Mouse (Mus musculus): ENCODE results near the gene Pafah2. TPM values are rescaled to one million over a fixed set of nuclear protein-coding genes. Genes with fewer than 3 reads are reported as not detected.

Gene Pafah2
- total RNA-seq, 2 experiments from 2014 or later: 2.5 to 2.6 TPM

DNA sequence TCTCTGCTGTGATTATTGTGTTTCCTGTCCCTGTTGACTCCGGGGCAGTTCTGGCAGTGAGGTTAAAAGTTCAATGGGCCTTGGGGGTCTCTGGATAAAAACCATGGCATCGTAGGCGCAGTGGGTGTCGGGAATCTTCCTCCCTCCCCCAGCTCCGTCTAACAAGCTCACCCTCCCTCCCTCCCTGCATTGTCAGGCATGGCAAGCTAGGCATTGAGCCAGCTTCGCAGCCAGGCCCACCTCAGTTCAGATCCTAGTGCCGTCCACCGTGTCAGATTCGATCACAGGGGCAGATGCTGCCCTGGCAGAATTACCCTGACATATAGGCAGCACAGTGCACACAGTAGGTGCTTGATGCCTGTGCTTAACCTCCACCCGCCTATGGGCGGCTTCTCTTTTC lies 25.9 kb downstream of the Pafah2 start:
- no peak for DNase-seq (ENCODE audit: low spot score)

- DNase-seq (ENCODE audit: low spot score): no peak
Observed at GRCm38 (mm10) chr4:134423949-134424348, 27.8 kb downstream of the Pafah2 start.

GRCm38 (mm10) chr4:134425088-134425487 lies 29.0 kb downstream of the Pafah2 start:
- DNase-seq (ENCODE audit: low spot score): no peak

DNA sequence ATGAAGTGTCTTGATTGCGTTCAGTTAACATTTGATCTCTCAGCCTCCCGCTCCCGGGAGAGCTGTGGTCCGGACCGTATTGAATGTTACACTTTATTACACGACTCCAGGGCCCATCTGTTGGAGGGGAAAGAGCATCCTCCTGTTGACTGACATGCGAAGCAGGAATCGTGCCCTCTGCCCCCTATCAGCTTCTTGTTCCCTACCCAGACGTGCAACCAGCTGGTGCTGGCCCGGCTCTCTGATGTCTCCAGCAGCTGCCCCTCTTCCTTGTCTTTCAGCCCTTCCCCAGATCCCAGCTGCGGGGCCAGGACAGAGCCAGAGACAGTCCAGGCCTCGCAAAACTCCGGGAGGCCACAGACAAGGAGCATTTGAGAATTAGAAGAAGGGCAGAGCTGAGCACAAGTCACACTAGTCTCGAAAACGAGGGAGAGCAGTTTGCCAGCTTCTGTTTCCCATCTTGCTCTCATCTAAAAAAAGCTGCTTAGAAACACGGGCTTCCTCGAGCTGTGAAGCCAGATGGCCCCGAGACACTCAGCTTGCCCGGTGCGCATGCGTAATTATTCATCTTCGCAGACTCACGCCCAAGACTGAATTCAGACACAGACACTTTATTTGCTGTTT lies 34.4 kb downstream of the Pafah2 start:
- DNase-seq (ENCODE audit: low spot score): peak; percentile 13

DNA sequence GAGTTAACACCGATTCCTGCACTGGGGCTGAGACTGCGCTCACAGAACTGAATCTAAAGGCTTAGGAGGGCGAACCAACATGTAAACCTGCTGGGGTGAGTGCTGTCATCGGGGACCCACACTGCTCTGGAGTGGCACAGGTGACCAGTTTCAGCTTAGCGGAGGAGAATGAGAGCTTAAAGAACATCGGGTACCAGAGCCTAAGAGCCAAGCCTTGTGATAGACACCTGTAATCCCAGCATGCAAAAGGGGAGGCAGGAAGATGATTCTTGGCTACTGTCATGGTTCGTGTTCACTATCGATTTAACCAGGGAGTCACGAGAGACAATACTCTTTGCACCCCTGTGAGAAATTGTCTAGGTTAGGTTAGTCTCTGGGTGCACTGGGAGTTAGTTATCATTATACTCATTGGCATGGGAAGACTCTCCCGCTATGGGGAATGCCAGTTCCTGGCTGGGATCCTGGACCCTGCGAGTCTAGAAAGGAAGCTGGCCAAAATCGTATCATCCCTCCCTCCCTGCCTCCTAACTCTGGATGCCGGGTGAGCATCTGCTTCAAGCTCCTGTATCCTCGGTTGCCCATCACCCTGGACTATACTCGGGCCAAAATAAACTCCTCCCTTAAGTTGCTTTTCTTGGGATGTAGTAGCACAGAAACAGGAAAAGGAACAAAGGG lies 36.7 kb downstream of the Pafah2 start:
- DNase-seq (ENCODE audit: low spot score): no peak

DNA sequence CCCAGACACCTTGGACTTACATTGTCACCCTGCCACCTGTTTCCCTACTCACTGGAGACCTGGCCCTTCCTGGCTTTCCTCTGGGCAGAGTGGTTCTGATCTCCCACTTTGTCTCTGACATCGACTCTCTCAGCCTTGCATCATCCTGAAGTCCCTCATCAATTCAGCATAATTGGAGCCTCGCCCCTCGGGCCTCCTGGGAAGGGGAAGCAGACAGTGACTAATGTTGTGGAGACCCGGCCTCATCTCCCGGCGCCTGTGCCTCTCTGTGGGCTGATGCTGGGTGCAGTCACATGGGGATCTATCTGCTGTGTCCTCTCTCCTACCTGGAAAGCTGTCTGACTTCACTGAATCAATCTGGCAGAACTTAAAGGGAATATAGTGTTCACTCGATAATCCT lies 40.1 kb downstream of the Pafah2 start:
- DNase-seq (ENCODE audit: low spot score): no peak

DNA sequence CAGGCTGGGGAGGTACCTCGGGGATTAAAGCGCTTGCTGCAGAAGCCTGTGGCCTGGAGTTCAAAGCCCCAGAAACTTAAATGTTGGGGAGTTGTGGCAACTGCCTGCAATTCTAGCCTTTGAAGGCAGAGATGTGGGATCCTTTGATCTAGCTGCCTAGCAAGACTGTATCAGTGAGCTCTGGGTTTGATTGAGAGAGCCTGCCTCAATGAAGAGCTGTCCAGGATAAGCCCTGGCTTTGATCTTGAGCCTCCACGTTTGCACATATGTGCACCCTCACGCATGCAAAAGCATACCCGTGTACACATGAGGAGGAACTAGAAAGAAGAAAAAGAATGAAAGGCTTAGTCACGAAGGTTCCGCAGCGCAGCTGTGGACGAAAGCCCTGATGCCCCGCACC lies 40.5 kb downstream of the Pafah2 start:
- DNase-seq (ENCODE audit: low spot score): no peak

- DNase-seq (ENCODE audit: low spot score): no peak
Observed at GRCm38 (mm10) chr4:134439119-134439518, 43.0 kb downstream of the Pafah2 start.

- DNase-seq (ENCODE audit: low spot score): no peak
Observed at GRCm38 (mm10) chr4:134439919-134440318, 43.8 kb downstream of the Pafah2 start.

DNA sequence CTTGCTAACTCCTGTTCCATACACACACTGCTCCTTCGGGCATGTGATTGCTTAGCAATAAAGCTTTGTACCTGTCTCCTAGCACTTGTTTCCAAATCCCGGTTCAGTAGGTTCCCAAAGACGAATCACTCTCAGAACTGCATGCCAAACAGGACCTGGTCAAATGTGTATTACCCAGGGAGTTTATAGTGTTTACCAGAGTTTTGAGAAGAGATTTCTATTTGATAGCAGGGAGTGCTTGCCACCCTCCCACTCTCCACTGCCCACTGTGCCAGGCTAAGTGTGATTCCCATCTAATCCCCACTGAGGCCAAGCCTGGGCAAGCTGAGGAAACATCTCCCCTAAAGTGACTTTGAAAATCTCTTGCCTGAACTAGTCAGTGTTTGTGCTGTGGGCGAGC lies 46.1 kb downstream of the Pafah2 start:
- DNase-seq (ENCODE audit: low spot score): no peak

DNA sequence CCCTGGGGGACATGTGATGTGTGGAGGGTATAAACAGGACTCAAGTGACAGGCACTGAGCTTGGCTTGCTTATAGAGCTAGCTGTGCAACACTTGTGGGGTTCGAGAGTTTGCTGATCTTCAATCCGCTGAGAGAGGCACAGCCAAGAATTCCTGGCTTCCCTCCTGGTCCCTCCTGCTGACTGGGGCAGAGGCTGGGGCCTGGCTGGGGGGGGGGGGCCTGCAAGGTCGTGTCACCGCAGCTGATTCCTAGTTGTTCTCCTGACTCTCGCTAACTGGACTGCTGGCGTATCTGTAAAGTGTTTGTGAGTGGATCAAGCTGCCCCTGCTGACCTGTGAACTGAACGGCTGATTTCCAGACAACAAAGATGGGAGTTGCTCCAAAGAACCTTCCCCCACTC lies 47.5 kb downstream of the Pafah2 start:
- no peak for DNase-seq (ENCODE audit: low spot score)

DNA sequence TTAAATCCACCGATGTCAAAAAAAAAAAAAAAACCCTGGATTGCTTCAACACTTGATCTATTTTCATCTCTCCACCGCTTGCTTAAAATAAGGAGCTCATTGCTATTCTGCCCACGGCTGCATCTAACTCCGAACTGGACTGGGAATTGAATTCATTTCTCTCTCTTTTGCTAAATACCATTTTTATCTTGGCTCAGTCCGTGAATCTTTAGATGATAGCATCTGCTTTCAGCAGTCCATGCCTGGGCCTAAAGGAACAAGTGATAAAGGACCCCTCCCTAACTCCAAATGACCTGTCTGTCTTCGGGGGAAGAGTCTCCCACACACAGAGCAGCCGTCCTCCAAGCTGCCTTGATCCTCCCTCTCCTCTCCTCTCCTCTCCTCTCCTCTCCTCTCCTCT lies 48.8 kb downstream of the Pafah2 start:
- no peak for DNase-seq (ENCODE audit: low spot score)

DNA sequence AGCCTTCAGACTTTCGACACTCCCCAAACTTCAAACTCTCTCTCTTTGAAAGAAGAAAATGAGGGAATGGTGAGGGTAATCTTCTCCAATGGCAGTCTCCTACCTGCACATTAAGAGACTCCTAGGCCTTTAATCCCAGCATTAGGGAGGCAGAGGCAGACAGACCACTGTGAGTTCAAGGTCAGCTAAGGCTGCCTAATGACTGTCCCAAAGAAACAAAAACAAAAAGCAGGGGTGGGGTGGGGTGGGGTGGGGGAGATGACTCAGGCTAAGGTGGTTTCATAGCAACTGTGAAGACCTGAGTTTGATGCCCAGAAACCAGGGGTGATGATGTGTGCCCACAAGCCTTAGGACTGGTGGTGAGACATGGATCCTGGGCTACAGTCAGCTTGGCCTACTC lies 49.4 kb downstream of the Pafah2 start:
- no peak for DNase-seq (ENCODE audit: low spot score)

- DNase-seq (ENCODE audit: low spot score): no peak
Observed at GRCm38 (mm10) chr4:134447966-134448365, 51.8 kb downstream of the Pafah2 start.

DNA sequence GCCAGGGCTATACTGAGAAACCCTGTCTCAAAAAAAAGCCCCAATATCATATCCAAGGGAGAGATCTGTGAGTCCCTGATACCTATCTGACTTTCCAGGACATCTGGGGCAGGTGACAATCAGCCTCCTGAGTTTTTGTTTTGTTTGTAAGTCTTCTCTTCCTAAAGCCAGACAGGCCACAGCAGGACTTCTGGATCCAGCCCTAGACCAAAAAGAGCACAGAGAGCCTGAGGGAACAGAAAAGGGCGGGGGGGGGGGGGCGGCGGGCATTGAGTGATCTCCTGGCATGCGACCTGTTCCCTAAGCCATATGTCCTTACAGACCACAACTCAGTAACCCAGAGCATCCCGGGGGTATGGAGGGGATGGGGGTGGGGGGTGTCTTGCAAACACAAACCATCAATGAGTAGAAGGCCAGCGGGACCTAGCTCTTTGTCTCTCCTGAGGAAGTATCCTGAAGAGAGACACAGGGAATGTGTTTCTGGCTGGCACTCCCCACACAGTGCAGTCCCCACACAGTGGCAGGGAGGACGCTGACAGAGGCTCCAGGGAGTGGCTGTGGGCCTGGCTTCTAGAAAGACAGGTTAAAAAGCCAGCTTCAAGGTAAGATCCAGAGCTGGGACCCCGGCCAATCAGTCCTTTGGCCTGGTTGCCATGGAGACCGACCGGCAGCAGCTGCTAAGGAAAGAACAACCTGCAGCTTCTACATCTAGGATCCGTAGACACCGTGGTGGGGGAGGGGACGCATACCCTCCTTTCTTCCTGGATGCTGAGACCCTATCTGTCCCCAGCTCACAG lies 53.7 kb downstream of the Pafah2 start:
- DNase-seq (ENCODE audit: low spot score): no peak

- no peak for DNase-seq (ENCODE audit: low spot score)
Observed at GRCm38 (mm10) chr4:134450392-134451195, 54.5 kb downstream of the Pafah2 start.

DNA sequence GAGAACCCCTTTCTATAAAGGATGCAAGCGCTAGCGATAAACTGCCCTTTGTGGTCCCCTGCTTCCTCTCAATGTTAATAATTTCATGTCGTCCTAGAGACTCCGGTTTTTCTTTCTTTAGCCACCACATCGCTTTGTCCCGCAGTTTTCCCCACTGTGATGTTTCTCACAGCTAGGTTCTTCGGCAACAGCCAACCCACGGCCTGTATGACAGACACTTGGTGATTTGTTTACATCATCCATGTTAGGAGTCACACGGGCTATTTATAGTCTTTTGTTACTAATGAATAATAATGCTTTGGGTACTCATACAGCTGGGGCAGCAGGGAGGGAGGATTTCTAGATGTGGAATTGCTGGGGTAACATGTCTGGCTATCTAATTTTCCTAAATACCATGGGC lies 55.4 kb downstream of the Pafah2 start:
- no peak for DNase-seq (ENCODE audit: low spot score)

GRCm38 (mm10) chr4:134453619-134454400 lies 57.7 kb downstream of the Pafah2 start:
- DNase-seq (ENCODE audit: low spot score): no peak

- no peak for DNase-seq (ENCODE audit: low spot score)
Observed at GRCm38 (mm10) chr4:134455310-134455709, 59.2 kb downstream of the Pafah2 start.

DNA sequence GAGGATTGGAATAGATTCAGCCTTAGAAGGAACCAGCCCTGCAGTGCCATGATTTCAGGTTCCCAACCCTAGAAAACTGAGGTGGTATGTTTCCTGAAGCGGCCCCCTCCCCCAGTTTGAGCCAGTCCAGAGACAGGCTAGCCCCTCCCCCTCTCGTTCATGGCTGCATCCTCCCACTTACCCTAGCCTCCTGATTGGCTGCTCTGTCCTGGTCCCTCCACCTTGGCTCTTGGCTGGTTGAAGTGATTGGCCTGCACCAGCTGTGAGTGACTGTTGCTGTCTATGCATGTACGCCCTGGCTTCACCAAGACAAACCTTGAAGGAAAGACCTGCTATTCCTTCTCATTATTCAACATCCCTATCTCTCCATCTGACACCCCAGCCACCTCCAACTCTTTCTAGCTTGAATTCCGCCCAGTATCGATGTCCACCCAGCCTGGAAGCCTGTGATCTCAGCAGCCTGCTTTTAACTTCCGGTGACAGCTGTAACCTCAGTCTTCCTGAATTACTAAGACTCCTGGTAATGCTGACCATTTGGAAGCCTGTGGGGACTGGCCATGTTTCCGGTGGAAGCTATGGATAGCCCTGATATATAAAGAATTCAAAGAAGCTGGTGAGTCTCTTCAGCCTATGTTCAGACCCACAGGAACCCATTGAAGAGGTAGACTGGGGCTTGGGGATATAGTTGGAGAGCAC lies 61.2 kb downstream of the Pafah2 start:
- DNase-seq (ENCODE audit: low spot score): no peak

All from gastrocnemius, adult 18-20 months (tissue).